Mouse (Mus musculus) liver, embryonic 14.5 days (tissue): ENCODE data around the gene Rasl11a.

ENCODE experiments used
- CTCF ChIP-seq: IDR thresholded peaks from 2 replicates; pipeline ENCODE4 v1.5.1; 2016; ENCODE audit warnings: antibody characterized with exemption, low read depth, control low read depth
- EP300 ChIP-seq: IDR thresholded peaks from 2 replicates; pipeline ENCODE4 v1.6.1; 2016; ENCODE audit warnings: antibody characterized with exemption, low read depth

DNA sequence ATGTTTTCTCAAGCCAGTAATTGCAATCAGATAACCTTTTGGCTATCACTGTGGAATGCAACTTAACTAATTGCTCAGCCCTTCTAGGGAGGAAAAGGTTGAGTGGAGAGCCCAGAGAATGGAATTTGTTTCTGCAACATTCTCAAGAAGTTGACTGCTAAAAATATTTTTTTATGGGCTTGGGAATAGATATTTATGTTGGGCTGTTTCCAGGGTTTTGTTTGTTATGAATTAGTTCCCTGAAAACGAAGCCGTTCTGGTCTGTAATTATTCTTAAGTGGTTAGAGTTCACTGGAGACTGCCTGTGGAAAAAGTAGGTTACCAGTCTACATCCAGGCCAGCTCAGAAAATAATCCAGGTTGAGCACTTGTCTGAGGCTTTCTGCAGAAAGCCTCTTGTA is 1.6 kb downstream of the Rasl11a start:
- TF ChIP-seq CTCF (no peak), EP300 (no peak)
